Mouse (Mus musculus) 416B (cell line): ENCODE data around the gene Foxn3.

Experiments
- DNase-seq: peaks from one replicate; pipeline ENCODE4 v3.0.0; 2011; ENCODE audit warnings: low read depth

Foxn3 gene

GRCm38 (mm10) chr12:99464291-99464690, 99.1 kb downstream of the Foxn3 start:
- peak; percentile 73 for DNase-seq

GRCm38 (mm10) chr12:99462846-99463245, 100.5 kb downstream of the Foxn3 start:
- no peak for DNase-seq

- DNase-seq: peak; percentile 17
Observed at GRCm38 (mm10) chr12:99462302-99462701, 101.1 kb downstream of the Foxn3 start.

- no peak for DNase-seq
Observed at GRCm38 (mm10) chr12:99457521-99458205, 105.7 kb downstream of the Foxn3 start.

- DNase-seq: no peak
Observed at GRCm38 (mm10) chr12:99455580-99455979, 107.8 kb downstream of the Foxn3 start.

- no peak for DNase-seq
Observed at GRCm38 (mm10) chr12:99454394-99454793, 109.0 kb downstream of the Foxn3 start.

- DNase-seq: no peak
Observed at GRCm38 (mm10) chr12:99453797-99454196, 109.6 kb downstream of the Foxn3 start.

- no peak for DNase-seq
Observed at GRCm38 (mm10) chr12:99450076-99450475, 113.3 kb downstream of the Foxn3 start.

GRCm38 (mm10) chr12:99447791-99448190, 115.6 kb downstream of the Foxn3 start:
- no peak for DNase-seq

GRCm38 (mm10) chr12:99445018-99445674, 118.2 kb downstream of the Foxn3 start:
- DNase-seq: peak; percentile 34

GRCm38 (mm10) chr12:99442819-99443218, 120.6 kb downstream of the Foxn3 start:
- DNase-seq: no peak

GRCm38 (mm10) chr12:99440953-99441352, 122.4 kb downstream of the Foxn3 start:
- no peak for DNase-seq

- DNase-seq: no peak
Observed at GRCm38 (mm10) chr12:99440022-99440421, 123.4 kb downstream of the Foxn3 start.

GRCm38 (mm10) chr12:99435189-99435588, 128.2 kb downstream of the Foxn3 start:
- DNase-seq: no peak

GRCm38 (mm10) chr12:99433402-99433801, 130.0 kb downstream of the Foxn3 start:
- no peak for DNase-seq

- no peak for DNase-seq
Observed at GRCm38 (mm10) chr12:99431541-99431940, 131.8 kb downstream of the Foxn3 start.

GRCm38 (mm10) chr12:99430992-99431391, 132.4 kb downstream of the Foxn3 start:
- DNase-seq: peak; percentile 26

- no peak for DNase-seq
Observed at GRCm38 (mm10) chr12:99429101-99429500, 134.3 kb downstream of the Foxn3 start.

GRCm38 (mm10) chr12:99426207-99426916, 137.0 kb downstream of the Foxn3 start:
- no peak for DNase-seq

GRCm38 (mm10) chr12:99419396-99419760, 144.0 kb downstream of the Foxn3 start:
- DNase-seq: no peak

GRCm38 (mm10) chr12:99418476-99419395, 144.6 kb downstream of the Foxn3 start:
- no peak for DNase-seq

GRCm38 (mm10) chr12:99417885-99418284, 145.5 kb downstream of the Foxn3 start:
- DNase-seq: no peak
